Mouse (Mus musculus) urinary bladder, postnatal 14 days (tissue): ENCODE measurements at regions not wholly inside any gene's neighbourhood (a gene's known extent, or its start where the extent isn't known, plus 50 kb on each side); places are given as distances from the start of the nearest gene placed in this dataset.

Source experiments
- DNase-seq: peaks from one replicate; pipeline ENCODE4 v3.0.0; 2021; ENCODE audit warnings: low spot score

- no peak for DNase-seq
These were observed 140.0 kb upstream of the Tut7 start for GRCm38 (mm10) chr13:59962676-59963664.

GRCm38 (mm10) chr13:59956441-59956840 lies 133.5 kb upstream of the Tut7 start:
- no peak for DNase-seq

DNA sequence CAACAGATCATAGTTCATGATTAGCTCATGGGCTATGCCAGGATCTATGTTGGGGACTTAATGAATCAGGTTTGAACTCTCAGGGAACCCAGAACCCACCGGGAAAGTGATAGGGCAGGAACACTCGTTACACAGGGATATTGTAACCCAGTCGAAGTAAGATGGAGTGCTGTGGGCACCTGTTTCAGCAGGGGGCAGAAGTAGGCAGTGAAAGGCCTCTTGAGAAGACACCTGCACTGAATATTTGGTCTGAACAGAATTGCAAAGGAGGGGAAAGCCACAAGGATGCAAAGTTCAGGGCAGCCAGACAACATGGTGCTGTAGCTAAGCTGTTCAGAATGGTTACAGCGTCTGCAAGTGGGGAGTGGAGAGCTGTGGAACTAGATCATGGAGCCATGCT lies 129.9 kb upstream of the Tut7 start:
- DNase-seq = peak; percentile 27

- DNase-seq = no peak
These were observed 129.2 kb upstream of the Tut7 start for GRCm38 (mm10) chr13:59952116-59952515.

- DNase-seq = no peak
These were observed 127.3 kb upstream of the Tut7 start for GRCm38 (mm10) chr13:59950281-59950680.

DNA sequence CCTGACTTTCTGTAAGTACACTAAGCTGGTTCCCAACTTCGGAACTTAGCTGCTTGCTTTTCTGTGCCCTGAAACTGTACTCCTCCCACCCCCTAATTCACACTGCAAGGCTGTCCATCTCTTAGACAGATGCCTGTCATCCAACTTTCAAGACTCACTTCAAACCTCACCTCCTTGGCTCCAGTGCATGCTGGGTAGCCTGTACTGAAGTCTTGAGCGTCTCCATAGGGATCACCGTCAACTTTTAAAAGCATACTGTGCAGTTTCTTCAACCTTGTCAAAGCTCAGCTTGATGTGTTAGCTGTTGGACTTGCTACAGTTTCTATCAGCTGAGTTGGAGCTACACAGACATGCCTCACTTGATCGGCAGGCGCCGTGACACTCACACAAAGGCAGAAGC lies 126.5 kb upstream of the Tut7 start:
- DNase-seq = no peak

DNA sequence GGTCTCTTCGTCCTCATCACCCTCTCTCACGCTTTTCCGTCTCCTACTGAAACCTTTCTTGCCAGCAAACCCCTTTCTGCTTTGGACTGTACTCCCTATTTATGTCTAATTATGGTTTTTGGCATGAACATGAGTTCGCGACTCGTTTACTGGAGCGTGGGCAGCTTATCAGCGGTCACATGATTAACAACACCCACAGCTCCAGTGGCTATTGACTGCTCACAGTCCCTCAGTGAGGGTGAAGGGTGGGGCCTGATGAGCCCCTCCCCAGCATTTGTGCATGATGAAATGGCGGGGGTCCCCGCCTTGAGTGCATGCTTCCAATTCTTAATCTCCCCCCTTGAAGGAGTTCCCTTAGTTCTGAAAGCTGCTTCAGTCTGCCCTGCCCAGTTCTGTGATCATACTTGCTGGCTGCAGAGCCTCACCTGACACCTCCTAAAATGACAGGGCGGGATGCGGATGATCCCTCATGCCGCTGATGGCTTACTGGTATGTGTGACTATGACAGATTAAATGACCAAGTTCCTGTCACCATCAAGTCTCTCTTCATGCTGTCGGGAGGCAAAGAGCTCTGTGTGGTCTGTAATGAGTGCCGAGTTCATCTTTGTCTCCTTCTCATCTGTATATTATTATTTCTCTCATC lies 125.7 kb upstream of the Tut7 start:
- DNase-seq = no peak

- DNase-seq = no peak
These were observed 124.5 kb upstream of the Tut7 start for GRCm38 (mm10) chr13:59947461-59947860.

DNA sequence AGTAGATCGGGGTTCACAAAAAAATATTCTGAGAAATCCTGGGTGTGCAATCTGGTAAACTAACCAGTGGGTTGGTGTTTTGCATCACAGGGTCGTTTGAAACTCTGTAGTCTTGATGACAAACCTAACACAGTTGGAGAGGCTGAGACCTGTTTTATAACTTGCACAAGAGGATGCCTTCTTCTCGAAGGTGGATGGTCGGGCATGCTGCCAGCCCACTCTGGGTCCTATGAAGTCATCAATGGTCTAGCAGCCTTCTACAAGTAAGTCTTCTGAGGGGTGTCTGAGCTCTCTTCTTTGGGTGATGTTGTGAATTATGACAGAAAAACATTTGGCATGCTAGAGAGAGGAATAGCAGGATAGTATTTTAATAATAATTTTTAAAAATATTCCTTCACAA lies 123.6 kb upstream of the Tut7 start:
- DNase-seq = no peak

DNA sequence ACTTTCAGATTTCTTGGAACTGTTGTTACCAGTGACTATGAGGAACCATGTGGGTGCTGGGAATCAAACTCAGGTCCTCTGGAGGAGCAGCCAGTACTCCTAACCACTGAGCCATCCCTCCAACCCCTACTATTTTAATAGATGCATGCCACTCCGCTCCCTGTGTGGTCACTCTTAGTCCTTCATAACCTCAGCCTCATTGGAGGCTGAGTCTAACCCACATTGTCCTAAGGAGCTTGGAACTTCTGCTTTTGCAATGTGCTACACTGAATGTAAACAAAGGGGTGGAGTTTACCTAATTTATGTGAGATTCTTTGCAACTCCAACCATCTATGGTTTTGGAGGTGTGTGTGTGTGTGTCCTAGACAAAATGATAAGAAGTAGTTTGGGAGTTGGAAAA lies 122.7 kb upstream of the Tut7 start:
- DNase-seq = no peak

DNA sequence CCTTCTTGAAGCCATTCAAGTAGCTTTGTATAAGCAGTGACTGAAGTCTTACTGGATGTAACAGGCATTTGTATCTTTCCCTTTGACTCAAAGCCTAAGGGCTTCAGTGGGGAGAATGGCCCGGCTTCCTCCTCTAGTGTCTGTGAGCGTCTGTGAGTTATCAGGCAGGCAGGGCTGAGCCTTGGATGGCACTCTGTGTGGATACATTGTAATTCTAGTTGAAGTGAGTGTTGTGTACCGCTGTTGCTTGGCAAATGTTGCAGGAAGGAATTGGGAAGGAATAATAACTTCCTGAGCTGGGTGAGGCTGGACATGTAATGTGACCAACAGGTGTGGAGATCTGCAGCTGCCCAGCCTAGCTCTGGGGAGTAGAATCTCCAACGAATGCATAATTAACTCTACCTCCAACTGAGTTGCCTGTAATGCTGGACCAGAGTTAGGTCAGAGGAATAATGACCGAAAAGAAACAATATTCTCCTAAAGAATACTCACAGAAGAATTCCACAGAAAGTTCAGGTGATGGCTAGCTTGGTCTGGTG lies 120.7 kb upstream of the Tut7 start:
- DNase-seq = no peak

DNA sequence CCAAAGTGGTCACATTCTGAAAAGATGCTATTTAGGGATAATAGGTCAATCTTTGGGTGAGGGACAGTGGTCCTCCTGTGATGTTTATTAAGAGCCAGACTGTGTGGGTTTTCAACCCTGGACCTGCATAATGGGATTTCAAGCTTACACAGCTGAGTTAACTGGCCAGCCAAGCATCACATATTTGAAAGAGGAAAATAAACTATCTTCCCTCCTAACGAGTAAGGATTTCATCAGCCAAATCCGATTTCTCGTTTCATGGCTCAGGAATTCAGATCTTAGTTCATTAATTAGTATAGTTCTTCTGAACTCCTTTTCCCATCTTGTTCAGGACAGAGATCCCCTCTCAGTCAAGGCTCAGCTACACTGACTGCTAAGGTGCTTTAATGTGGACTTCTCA lies 120.1 kb upstream of the Tut7 start:
- DNase-seq = no peak

GRCm38 (mm10) chr13:59941519-59941918 lies 118.6 kb upstream of the Tut7 start:
- no peak for DNase-seq

DNA sequence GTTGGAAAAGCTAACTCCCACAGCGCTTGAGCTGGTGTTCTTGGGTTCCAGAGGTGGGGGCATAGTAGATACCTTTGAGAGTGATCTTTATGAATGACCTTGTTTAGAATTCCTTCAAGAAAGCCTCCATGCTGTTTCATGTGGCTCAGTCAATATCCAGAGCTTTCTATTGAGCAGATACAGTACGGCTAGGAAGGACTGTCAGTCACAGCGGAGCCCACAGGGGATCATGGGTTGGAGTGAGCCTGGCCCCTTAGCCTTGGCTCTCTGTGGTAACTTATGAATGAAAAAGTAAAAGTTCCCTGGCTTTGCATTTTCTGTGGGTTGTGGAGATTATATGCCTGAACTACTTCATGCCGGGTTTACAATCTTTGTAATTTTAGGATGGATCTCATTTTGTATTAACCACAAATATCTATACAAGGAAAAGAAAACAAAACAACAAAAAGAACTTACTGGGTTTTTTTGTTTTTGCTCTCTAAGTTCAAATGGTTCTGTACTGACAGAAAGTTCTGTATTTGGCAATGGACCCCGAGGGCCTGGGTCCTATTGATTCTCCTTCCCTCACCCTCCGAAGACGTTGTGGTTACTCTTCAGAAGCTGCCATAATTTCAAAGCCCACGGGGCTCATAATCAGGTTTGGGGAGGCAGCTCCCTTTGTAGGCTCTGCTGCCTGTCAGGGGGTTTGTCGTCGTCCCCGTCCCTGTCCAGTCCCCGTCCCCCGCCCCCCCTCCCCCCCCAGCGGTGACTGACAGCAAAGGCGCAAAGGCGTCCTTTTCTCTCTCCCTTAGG lies 117.7 kb upstream of the Tut7 start:
- no peak for DNase-seq

DNA sequence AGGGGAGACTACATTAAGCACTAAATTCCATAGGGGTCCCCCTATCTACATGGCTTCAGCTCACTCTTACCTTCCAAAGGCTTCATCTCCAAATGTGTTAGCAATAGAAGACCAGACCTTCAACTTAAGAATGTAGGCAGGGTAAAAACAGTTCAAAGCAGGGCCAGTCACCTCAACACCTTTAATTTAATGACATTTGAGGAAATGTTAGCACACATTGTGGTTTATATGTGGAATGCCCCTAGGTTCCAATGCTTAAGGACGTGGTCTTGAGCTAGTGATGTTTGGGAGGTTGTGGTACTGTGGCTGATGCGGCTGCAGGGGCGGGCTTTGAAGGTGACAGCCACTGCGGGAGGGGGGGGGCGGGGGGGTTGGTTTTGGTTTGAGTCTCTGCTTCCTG lies 116.9 kb upstream of the Tut7 start:
- DNase-seq = no peak

GRCm38 (mm10) chr13:59937147-59937546 lies 114.2 kb upstream of the Tut7 start:
- no peak for DNase-seq

DNA sequence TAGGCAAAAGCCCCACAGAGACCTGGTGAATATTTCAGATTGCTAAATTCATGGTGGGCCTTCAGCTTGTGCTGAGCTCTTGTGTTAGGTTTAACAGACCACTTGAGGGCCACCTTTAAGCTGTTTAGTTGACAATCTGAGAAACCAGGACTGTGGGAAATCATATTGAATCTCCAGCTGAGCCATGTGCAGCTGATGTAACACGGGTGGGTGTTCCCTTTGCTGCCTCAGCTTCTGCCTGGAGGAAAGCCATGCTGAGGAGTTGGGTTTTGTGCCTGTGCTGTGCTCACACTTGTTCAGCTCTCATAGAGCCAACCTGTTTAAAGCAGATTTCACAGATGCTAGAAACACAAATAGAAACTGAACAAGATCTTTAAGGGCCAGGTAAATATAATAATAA lies 111.6 kb upstream of the Tut7 start:
- DNase-seq = no peak

DNA sequence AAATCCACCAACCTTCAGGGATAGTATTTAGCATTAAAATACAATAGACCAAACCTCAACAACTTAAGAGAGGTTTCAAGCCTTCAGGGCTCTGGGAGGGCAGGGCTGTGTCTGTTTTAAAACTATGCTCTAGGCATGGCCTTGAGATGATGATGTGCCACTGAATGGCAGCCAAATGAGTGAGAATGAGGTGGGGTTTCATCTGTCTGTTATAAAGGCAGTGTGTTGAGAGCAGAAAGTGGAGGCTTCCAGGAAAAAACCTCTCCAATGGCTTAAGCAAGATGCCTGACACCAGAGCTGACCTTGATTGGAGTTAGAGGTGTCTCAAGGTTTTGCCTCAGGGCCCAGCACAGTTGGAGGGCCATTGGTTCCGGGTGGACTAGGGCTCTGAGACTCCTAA lies 111.1 kb upstream of the Tut7 start:
- DNase-seq = no peak

DNA sequence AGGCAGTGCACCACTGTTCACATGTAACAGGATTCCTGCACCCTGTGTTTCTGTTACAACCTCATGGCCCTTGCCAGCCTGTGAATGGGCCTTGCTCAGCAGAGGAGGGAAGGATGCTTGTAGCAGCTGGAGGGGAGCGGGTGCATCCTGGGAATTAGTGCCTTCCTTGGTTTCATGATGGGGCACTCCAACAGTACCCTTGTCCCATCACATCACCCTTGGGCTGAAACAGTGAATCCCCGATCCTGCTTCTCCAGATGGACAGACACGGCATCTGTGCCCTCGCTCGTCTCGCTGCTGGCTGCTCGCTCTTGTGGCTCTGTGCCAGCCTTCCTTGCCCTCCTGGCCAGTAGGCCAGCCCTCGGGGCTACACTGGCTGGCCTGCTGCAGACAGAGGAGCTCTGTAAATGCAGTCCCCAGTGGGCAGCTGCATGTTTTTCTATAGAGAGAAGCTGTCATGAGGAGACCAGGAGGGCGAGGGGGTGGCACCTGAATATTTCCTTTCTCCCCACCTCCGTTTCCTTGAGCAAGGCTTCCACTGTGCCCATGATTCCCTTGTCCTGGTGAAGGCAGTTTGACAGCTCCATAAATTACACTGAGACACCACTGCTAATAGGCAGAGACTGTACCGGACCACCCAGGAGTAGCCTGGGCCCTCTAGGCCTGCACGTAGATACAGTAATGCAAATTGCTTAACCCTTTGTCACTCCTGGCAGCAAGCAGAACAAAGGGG lies 104.6 kb upstream of the Tut7 start:
- DNase-seq = no peak

GRCm38 (mm10) chr13:59925845-59926481 lies 103.0 kb upstream of the Tut7 start:
- no peak for DNase-seq

DNA sequence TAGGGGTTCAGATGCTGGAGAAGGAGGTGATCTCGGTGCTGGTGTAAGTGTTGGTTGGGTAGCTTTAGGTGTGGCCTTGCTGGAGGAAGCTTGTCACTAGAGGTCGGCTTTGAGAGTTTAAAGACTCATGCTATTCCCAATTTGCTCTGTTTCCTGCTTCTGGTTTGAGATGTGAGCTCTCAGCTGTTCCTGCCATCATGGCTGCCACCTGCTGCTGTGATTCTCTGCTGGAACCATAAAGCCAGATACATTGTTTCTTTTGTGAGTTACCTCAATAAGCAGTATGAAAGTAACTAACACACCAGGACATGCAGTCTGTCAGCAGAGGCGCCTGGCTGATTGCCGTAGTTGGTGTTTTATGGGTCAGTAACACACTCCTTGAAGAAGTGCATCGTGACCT lies 94.2 kb upstream of the Tut7 start:
- DNase-seq = no peak
